Mouse (Mus musculus) MEL-GATA-1-ER (cell line): ENCODE measurements around the gene Lcn8.

Source experiments
- DNase-seq: peaks from one replicate; pipeline ENCODE4 v3.0.0-alpha.2; 2012; ENCODE audit warnings: low read depth; ENCODE audit errors: extremely low read depth

Gene Lcn8

DNA sequence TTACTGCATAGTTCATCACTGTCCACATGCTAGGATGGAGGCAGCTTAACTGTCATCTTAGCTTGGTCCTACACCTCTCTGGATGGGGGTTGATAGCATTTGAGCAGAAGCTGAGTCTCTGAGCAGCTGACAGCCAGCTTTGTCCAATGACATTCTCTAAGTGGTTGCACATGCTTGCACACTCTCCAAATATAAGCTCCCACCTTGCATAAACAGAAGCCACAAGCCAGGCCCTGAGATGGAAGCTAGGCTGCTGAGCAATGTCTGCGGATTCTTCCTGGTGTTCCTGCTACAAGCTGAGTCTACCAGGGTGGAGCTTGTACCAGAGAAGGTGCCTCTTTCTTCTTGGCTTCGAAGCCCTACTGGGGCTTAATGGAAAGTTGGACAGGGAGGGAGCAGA lies at the start of gene Lcn8:
Lcn8 (plus strand) TSS at position 219 of the 400 bp plus-strand sequence.
- no peak for DNase-seq

DNA sequence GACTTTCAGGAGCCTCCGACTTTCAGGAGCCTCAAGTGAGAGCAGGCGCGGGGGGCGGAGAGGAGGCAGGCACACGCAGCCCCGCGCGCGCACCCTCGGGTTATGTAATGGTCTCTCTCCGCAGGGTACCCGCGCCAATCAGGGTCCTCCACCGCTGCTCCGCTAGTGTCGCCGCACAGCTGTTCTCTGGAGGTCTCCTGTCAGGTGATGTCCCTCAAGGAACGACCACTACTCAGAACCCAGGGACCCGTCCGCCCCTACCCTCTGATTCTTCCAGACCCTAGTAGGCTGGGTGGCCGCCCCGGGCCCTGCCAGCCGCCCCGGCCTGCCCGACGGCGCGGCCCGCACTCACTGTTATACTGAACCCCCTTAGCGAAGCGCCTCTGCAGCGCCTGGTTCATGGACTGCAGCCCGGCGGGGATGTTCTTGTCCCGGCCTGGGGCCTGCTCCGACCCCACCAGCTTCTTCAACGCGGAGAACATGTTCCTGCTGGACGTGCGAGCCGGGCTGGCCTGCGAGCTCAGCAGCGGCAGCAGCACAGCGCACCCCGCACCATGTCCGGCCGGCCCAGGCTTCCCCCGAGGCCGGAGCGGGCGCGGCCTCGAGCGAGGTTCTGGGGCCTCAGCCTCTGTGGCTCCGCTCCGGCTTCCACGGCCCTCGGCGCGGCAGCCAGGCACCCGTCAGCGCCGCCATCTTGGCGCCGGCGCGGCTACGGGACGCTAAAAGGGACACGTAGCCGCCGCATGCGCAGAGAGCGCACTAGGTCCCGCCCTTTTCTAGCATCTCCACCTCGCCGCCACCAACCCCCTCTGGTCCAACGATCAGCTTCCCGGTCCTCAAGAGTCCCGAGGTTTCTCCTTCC lies 44.9 kb upstream of the Lcn8 start, which contains the start of gene Rabl6:
Rabl6 (minus strand) TSS at position 761 of the 862 bp plus-strand sequence.
- peak; percentile 75 for DNase-seq

GRCm38 (mm10) chr2:25608671-25609070 lies 44.2 kb upstream of the Lcn8 start:
- no peak for DNase-seq

DNA sequence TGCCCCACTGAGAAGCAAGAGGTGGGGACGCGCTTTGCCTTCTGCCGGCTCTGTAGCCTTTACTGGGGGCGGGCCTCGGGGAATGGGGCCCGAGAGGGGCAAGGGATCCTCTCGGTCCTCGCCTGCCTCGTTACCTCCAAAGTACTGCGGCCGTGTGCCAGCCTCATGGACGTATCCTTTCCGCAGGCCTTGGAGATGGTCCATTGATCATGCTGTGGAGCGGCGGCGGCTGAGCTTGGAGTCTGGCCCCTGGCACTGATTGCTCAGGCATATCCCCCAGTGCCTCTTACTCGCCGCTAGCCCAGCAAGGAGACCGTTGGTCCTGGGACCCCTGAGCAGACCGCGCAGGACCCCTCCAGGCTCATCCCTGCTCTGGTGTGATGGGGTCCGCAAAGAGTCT lies 36.5 kb upstream of the Lcn8 start:
- no peak for DNase-seq

DNA sequence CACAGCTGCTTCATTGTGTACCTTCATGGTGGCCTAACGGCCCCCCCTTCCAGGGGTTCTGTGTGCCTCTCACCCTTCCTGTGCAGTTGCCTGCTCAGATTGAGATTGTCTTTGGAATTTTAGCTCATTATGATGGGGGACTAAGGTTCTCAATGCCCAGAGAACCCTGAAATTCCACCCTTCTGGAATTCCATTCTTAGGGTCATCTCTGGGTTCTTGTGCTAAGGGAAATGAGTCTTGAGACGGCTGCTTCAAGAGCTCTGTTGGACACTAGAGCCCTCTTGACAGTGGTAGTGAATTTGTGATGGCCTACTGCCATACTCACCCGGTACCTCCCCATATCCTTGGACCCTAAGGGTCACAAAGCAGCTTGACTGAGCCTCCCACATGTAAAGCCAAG lies 35.3 kb upstream of the Lcn8 start, which contains the start of gene Ccdc183:
Ccdc183 (minus strand) TSS at position 101 of the 400 bp plus-strand sequence.
- no peak for DNase-seq

DNA sequence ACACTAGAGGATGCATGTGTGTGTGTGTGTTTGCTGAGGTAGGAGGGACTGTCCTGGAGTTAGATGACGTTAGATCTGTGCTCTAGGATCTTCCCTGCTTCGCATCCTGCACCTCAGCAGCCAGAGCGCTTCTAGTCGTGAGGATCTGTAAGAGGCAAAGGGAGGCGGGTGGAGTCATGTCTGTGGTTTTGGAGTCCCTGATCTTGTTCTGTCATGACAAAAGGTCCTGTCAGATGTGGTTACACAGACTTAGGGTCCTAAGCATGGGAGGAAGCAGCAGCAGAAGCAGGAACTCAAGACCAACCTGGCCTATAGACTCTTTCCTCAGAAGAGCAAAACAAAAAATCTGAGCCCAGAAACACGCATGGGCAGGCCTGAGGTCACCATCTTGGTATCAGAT lies 32.5 kb upstream of the Lcn8 start:
- DNase-seq, result peak; percentile 36

- no peak for DNase-seq
Observed at GRCm38 (mm10) chr2:25620852-25621228, 32.1 kb upstream of the Lcn8 start.

GRCm38 (mm10) chr2:25621229-25622200 lies 31.4 kb upstream of the Lcn8 start, which contains the start of gene Tmem141:
Gene Tmem141 (minus strand): TSS chr2:25622005.
- DNase-seq, result peak; percentile 65

GRCm38 (mm10) chr2:25625986-25626385 lies 26.9 kb upstream of the Lcn8 start:
- DNase-seq, result no peak

- DNase-seq, result no peak
Observed at GRCm38 (mm10) chr2:25627811-25628210, 25.1 kb upstream of the Lcn8 start, which contains the start of gene Fcna. Gene Fcna (minus strand): TSS chr2:25628030.

GRCm38 (mm10) chr2:25628738-25629137 lies 24.2 kb upstream of the Lcn8 start:
- DNase-seq, result no peak

GRCm38 (mm10) chr2:25633616-25634015 lies 19.3 kb upstream of the Lcn8 start:
- DNase-seq, result no peak

DNA sequence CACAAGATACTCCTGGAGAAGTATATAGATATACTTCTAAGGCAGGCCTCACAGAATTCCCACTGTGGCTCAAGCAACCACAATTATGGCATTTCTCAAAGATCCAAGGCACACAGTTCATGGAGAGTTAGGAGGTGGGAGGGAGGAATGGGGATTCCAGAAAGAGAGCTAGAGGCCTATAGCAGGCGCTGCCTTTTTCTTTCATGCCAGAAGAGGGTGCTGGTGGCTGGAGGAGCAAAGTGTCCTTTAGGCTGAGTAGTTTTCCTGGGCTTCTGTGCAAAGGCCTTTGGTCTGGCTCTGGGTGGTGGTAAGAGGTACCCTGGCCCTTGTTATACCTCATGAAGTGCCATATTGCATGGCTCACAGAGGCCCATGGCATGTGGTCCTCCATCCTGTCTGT lies 18.9 kb upstream of the Lcn8 start:
- no peak for DNase-seq

- DNase-seq, result no peak
Observed at GRCm38 (mm10) chr2:25639890-25640289, 13.0 kb upstream of the Lcn8 start.

GRCm38 (mm10) chr2:25654502-25654901 lies 1.6 kb downstream of the Lcn8 start:
- DNase-seq, result no peak

DNA sequence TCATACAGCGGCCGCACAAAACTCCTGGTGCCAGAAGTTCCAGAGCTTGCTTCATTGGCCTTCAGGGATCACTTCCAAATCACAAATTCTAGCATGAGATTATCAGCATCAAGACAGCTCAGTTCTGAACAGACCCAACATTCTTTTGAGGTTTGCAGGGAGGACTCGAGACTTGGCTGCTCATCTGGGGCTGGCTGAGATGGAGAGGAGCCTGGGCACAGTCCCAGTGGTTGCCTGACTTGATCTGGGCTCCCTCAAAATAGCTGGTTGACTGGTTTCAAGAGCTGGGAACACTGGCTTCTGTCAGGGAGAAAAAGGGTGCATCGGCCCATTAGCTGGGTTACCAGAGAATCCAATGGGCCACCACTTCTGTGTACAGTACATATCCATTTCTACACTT lies 3.8 kb downstream of the Lcn8 start:
- no peak for DNase-seq

GRCm38 (mm10) chr2:25657246-25657645 lies 4.3 kb downstream of the Lcn8 start:
- DNase-seq, result no peak

DNA sequence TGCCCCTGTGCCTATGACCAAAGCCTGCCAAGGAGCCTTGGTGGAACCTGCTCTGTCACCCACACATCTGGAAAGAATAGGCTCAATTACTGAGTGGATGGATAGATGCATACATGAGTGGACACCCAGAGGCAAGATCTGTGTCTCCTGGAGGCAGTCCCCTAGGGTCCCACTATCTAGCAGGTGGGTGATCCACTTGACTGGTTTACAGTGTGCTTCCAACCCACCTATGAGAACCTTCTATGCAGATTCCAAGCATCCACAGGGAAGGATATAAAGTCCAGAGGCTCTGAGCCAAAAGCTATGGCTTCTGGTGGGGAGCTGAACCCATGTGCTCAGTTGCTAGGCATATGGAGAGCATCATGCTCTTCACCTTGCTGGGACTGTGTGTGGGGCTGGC lies 4.7 kb downstream of the Lcn8 start, which contains the start of gene Lcn5:
Lcn5 (plus strand) TSS at position 301 of the 400 bp plus-strand sequence.
- DNase-seq, result no peak

DNA sequence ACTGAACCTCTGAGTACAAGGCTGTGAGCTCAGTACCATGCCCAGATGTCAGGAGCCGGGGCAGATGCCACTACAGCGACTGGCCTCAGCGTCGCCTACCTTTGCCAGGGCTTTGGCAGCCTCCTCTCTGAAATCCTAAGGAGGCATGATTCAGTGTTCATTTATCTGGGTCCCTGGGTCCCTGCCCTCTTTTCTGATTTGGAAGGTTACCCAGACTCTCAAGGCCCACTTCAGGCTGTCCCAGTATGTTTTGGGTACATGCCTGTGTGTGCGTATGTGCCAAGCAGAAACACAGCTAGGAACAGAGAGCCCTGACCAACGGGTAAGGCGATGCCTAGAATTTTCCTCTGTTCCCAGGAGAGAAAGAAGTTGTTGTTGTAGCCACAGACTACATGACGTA lies 7.4 kb downstream of the Lcn8 start:
- no peak for DNase-seq

DNA sequence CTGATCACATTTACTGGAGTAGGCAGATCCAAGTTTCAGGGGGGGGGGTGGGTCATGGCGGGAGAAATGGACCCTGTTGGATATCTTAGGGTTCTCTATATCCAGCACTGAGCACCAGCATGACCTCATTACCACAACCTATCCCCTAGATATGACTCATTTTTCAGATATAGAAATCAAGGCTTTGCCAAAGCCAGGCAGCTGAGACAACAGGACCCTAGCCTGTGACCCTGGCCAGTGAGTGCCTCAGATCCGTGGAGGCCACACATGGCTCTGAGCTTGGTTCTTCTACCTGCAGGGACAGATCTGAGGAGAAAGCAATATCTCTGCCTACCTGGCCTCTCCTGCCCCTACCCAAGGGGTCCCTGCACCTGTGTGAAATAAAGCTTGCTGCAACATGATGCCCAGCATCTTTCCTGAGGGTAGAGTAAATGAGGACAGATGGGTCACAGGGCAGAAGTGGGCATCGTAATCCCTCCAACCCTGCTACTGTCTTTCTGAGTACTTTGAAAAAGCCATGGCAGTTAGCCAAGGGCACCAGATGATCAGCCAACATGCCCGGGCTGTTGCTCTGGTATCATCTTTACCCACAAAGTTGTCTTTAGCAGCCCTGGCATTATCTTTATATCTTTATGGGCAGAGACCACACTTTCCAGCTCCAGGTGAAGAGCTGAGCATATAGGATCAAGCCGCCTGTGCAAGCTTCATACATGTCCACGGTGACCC lies 8.5 kb downstream of the Lcn8 start:
- no peak for DNase-seq

DNA sequence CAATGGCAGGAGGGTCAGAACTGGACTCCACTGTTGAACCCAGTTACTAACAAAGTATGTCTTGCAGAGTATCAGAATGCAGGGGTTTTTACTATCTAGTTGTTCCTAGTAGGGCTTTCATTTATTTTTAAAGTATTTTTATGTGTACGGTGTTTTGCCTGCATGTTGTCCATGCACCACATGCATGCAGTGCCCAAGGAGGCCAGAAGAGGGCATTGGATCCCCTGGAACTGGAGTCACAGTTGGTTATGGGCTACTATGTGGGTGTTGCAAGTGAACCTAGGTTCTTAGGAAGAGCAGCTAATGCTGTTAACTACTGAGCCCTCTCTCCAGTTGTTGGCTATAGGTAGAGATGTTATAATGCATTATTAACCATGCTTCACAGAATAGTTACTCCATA lies 10.6 kb downstream of the Lcn8 start:
- peak; percentile 28 for DNase-seq
